Mouse (Mus musculus): ENCODE measurements at regions not wholly inside any gene's neighbourhood (a gene's known extent, or its start where the extent isn't known, plus 50 kb on each side); places are given as distances from the start of the nearest gene placed in this dataset.

DNA sequence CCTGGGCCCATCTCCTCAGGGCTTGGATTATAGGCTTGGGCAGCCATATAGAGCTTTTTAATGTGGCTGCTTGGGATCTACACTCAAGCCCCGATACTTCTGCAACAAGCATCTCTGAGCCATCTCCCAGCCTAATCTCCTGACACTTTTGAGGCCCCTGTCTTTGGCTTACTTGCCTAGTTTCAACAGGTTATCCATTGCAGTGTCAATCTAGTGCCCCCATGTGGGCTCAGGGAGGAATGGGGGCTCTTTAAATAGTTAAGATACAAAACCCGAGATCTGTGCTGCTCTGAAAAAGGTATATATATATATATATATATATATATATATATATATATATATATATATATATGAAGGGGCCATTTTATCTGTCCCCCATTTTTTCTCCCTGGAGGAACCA lies 1407.0 kb downstream of the 4930444P10Rik start:
- TF ChIP-seq HCFC1 (IDR thresholded peaks at IDR 0.05; ENCODE audit: borderline replicate concordance, insufficient read depth, low read length) = no peak
- TF ChIP-seq ZC3H11A (IDR thresholded peaks at IDR 0.05; ENCODE audit: borderline replicate concordance, low read depth, low read length) = no peak
- no peak for TF ChIP-seq MAFK (IDR thresholded peaks at IDR 0.05; ENCODE audit: insufficient read depth, low read depth, low read length)
- TF ChIP-seq CHD2 (IDR thresholded peaks at IDR 0.05; ENCODE audit: low read depth, low read length) = no peak
